Mouse (Mus musculus) layer of hippocampus, adult 2 months (tissue): ENCODE measurements around the gene Gpc2. TPM values are rescaled to one million over a fixed set of nuclear protein-coding genes. Genes with fewer than 3 reads are reported as not detected.
A peak's percentile ranks its signal among the peaks of the same experiment; 100 is the strongest.

Experiments used
- DNase-seq, 2 experiments: peaks; one replicate each; pipeline ENCODE4 v3.0.0; 2022; ENCODE audit warnings: low spot score in 2 of 2
- H3K27ac ChIP-seq: fragments of 200-600 bp; 2 replicates; pipeline ENCODE4 v1.8.1; 2022
- H3K4me3 ChIP-seq: fragments of 200-600 bp; 2 replicates; pipeline ENCODE4 v1.8.1; 2022; ENCODE audit warnings: mild to moderate bottlenecking
- CTCF ChIP-seq: fragments of 200-600 bp; conservative IDR thresholded peaks from 2 replicates; pipeline ENCODE4 v1.8.1; 2022; ENCODE audit warnings: antibody characterized with exemption, mild to moderate bottlenecking, moderate library complexity
- long read RNA-seq, 2 experiments: library from polyadenylated mRNA; stranded (forward); transcript quantifications; one replicate each; pipeline ENCODE4 v2.0.0; 2021; ENCODE audit warnings: borderline mapping rate in 2 of 2
- total RNA-seq, 2 experiments: library from RNA; stranded (reverse); gene quantifications; 2 replicates each; pipeline ENCODE4 v1.2.3; 2021

Gpc2 gene
- 1 to 10 TPM; 2.4 to 2.5 TPM for total RNA-seq
- long read RNA-seq, experiment 1 = 0 reads
- long read RNA-seq, experiment 2, partial matches to known transcripts = 1 of 1 reads
- long read RNA-seq, experiment 2, other reads (novel, unspliced or antisense) = 0 of 1 reads

DNA sequence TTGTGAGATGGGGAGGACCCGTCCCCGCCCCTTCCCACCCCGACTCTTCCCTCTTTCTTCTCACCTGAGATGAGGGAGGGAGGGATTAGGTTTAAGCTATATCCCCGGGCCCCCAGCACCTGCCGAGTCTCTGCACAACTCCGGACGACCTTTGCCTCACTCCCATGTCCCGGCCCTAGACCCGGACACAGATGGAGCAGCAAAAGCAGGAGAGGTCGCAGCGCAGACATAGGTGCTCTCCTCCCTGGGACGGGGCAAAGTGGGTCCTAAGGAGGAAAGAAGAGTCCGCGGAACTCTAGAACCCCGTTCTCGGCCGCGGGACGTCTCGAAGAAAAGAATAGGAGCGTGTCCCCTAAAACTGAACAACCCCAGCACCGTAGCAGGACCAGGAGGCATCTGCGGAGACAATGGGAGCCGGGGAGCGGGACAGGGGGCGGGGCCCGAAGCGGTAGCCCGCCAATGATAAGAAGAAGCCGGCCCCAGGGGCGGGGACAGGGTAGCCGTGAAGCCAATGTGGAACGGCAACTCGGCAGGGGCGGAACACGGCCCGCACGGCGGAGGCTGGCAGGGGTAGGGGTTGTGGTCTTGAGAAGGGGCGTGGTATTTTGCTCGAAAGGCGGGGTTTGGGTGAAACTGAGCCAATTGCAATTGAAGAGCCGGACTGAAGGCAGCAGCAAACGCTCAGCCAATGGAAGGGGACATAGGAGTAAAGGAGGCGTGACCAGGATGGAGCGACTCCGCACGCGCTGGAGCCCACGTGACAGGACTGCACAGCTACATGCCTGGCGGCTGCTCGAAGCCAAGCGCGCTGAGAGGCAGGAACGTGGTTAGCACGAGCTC, at the start of gene Gpc2, which contains the start of the genes Gm43720 and Stag3:
Gene Gpc2 (minus strand): TSS at position 421 of the 840 bp plus-strand sequence.
Gene Gm43720 (minus strand): TSS at position 374 of the 840 bp plus-strand sequence.
Gene Stag3 (plus strand): TSS at position 656 of the 840 bp plus-strand sequence.
- peak; percentile 73 to 83 for DNase-seq
- H3K27ac ChIP-seq = no peak within 1 kb of the TSS
- no peak for TF ChIP-seq CTCF
- H3K4me3 ChIP-seq = peak within 1 kb of the TSS; percentile 54

- H3K4me3 ChIP-seq = no peak overlapping the region
- no peak for TF ChIP-seq CTCF
- H3K27ac ChIP-seq = no peak overlapping the region
- no peak for DNase-seq
Measured at GRCm38 (mm10) chr5:138312795-138313194, 33.0 kb upstream of the Gpc2 start.

GRCm38 (mm10) chr5:138299613-138300012, 19.8 kb upstream of the Gpc2 start:
- no peak for DNase-seq
- Histone ChIP-seq H3K27ac (no peak overlapping the region), H3K4me3 (no peak overlapping the region)
- TF ChIP-seq CTCF = no peak

DNA sequence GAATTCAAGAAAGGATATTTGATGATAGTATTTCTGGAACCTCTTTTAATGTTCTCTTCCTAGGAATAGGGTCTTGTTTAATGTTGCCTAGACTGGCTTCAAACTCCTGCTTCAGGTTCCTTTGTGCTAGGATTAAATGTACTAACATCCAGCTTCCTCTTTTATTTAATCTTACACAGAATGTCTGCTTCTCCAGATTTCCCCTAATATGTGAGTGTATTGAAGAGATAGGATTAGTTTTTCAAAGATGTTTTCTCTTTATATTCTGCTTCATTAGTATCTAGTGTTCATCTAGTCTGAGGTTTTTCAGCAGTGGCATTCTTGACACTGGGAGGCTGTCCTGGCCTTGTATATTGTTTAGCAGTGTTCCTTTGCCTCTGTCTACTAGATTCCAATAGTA, 14.4 kb upstream of the Gpc2 start:
- H3K4me3 ChIP-seq = no peak overlapping the region
- no peak overlapping the region for H3K27ac ChIP-seq
- no peak for DNase-seq
- no peak for TF ChIP-seq CTCF

DNA sequence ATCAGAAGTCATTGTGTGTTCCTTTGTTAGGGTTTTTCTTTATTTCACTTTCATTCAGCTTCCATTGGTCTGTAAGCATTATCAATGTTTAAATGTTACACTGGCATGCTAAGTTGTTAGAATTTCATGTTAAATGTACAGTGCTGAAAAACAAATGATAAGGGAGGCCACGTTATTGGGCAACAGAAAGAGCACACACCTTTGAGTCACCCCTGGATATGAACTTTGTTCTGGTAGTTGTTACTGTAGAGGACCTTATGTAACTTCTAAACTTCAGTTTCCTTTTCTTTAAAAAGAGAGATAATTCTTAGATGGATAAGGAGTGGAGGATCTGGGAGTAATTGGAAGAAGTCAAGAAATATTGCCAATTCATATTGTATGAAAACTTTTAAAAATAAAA, 11.8 kb upstream of the Gpc2 start:
- no peak for TF ChIP-seq CTCF
- H3K4me3 ChIP-seq = no peak overlapping the region
- DNase-seq = no peak
- H3K27ac ChIP-seq = no peak overlapping the region

DNA sequence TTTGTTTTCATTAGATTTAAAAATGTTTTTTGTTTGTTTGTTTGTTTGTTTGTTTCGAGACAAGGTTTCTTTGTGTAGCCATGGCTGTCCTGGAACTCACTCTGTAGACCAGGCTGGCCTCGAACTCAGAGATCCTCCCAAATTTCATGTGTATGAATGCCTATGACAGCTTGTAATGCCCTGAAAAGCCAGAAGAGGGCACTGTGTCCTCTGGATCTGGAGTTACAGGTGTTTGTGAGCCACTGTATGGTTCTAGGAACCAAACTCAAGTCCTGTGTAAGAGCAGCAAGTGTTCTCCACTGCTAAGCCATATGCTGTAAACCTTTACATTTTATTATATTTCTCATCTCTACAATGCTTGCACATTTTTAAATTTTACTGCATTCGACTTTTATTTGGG, 8.1 kb upstream of the Gpc2 start:
- no peak for DNase-seq
- TF ChIP-seq CTCF = peak; percentile 40
- no peak overlapping the region for H3K4me3 ChIP-seq
- H3K27ac ChIP-seq = no peak overlapping the region

DNA sequence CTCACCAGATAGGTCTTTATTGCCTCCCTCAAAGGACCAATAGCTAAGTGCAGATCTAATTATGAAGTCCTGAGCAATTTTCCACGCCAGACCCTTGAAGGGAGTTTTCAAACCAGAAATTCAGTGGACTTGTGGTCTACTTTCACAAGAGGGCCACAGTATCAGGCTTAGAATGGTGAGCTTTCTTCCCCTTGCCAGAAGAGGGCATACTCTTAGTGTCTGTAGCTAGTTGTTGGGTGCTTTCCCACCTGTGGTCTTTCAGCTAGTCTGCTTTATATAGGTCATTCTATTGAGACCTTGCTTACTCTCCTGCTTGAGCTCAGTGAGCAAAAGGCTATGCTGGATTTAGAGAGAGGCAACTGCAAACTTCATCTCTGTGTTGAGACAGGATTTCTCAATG, 3.7 kb upstream of the Gpc2 start:
- Histone ChIP-seq H3K27ac (no peak overlapping the region), H3K4me3 (no peak overlapping the region)
- TF ChIP-seq CTCF = peak; percentile 56
- DNase-seq = no peak

GRCm38 (mm10) chr5:138281798-138282197, 2.0 kb upstream of the Gpc2 start:
- no peak for TF ChIP-seq CTCF
- no peak overlapping the region for H3K4me3 ChIP-seq
- no peak for DNase-seq
- H3K27ac ChIP-seq = no peak overlapping the region

- Histone ChIP-seq H3K4me3 (no peak overlapping the region), H3K27ac (no peak overlapping the region)
- DNase-seq = no peak
- no peak for TF ChIP-seq CTCF
Measured at GRCm38 (mm10) chr5:138280829-138281228, 1.0 kb upstream of the Gpc2 start.

GRCm38 (mm10) chr5:138280425-138280768, 592 bp upstream of the Gpc2 start:
- DNase-seq = no peak
- no peak overlapping the region for H3K27ac ChIP-seq
- TF ChIP-seq CTCF = no peak
- peak overlapping the region; percentile 54 for H3K4me3 ChIP-seq

GRCm38 (mm10) chr5:138277994-138278393, 1.8 kb downstream of the Gpc2 start:
- Histone ChIP-seq H3K27ac (no peak overlapping the region), H3K4me3 (no peak overlapping the region)
- DNase-seq = no peak
- no peak for TF ChIP-seq CTCF

GRCm38 (mm10) chr5:138275216-138276050, 4.4 kb downstream of the Gpc2 start:
- TF ChIP-seq CTCF = no peak
- no peak overlapping the region for H3K27ac ChIP-seq
- no peak for DNase-seq
- no peak overlapping the region; the same call in 1 of the 2 replicates for H3K4me3 ChIP-seq

DNA sequence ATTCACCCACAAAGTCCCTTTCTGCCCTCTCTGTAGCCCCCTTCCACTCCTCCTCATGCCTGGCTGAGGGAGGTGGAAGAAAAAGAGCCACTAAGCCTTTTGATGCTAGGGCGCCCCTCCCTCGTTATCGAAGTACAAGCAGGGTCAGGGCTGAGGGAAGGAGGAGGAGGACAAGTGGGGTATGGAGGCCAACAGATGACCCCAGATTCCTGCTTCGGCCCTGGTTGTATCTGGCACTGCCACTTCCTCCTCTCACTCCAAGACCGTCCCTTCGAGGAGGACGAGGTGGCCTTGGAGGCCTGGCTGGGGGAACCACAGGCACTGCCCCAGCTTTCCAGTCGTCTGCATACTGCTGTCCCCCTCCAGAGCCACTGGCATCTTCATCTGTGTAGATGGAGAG, 5.6 kb downstream of the Gpc2 start:
- no peak overlapping the region for H3K4me3 ChIP-seq

More for the DNA sequence above, 5.6 kb downstream of the Gpc2 start:
- H3K27ac ChIP-seq = no peak overlapping the region
- DNase-seq = no peak
- no peak for TF ChIP-seq CTCF
